Mouse (Mus musculus) embryonic facial prominence, embryonic 12.5 days (tissue): ENCODE measurements around the gene Tsr3. TPM values are rescaled to one million over a fixed set of nuclear protein-coding genes. Genes with fewer than 3 reads are reported as not detected.
A peak's percentile ranks its signal among the peaks of the same experiment; 100 is the strongest.
"Not testable (repeated sequence)": the region's sequence is repeated elsewhere in the genome, so short reads cannot be mapped to it uniquely, and the experiment has no call there.

ENCODE experiments used
- ATAC-seq: fragments of 200-750 bp; cut with Nextera tagmentation; 2 replicates; pipeline ENCODE4 v1.8.0; 2017; ENCODE audit not compliant: insufficient number of reproducible peaks, insufficient read depth, low FRiP score, low TSS enrichment
- H3K27ac ChIP-seq: fragments of 300-500 bp; sonication (generic); 2 replicates; pipeline ENCODE4 v1.5.1; 2016; ENCODE audit warnings: mild to moderate bottlenecking
- H3K27me3 ChIP-seq: fragments of 300-500 bp; sonication (generic); 2 replicates; pipeline ENCODE4 v1.6.1; 2016; ENCODE audit warnings: mild to moderate bottlenecking, moderate library complexity
- H3K36me3 ChIP-seq: fragments of 300-500 bp; sonication (generic); 2 replicates; pipeline ENCODE4 v1.6.1; 2016; ENCODE audit warnings: mild to moderate bottlenecking
- H3K4me1 ChIP-seq: fragments of 300-500 bp; sonication (generic); 2 replicates; pipeline ENCODE4 v1.6.1; 2016
- H3K4me2 ChIP-seq: fragments of 300-500 bp; sonication (generic); replicated peaks from 2 replicates; pipeline ENCODE4 v1.6.1; 2016; ENCODE audit warnings: mild to moderate bottlenecking, moderate library complexity
- H3K4me3 ChIP-seq: fragments of 300-500 bp; sonication (generic); 2 replicates; pipeline ENCODE4 v1.5.1; 2016; ENCODE audit warnings: mild to moderate bottlenecking
- H3K9ac ChIP-seq: fragments of 300-500 bp; sonication (generic); 2 replicates; pipeline ENCODE4 v1.6.1; 2016; ENCODE audit warnings: mild to moderate bottlenecking, moderate library complexity
- H3K9me3 ChIP-seq: fragments of 300-500 bp; sonication (generic); 2 replicates; pipeline ENCODE4 v1.6.1; 2016; ENCODE audit warnings: mild to moderate bottlenecking, moderate library complexity
- WGBS: fragments of 180-500 bp; shearing (Covaris S2); methylation state at CpG from one replicate; pipeline ENCODE4 v1.1.7; 2016; 5-methylcytosine and 5-hydroxymethylcytosine counted together
- polyA plus RNA-seq: library from polyadenylated mRNA; unstranded; fragments of >200 nt; fragmentation: Nextera tagmentation; extraction: Ambion mirVana; gene quantifications from 2 replicates; pipeline ENCODE4 v1.2.1, GENCODE M21; 2016

Gene Tsr3
- polyA plus RNA-seq, 1 experiment from 2014 or later = 63.7 TPM

DNA sequence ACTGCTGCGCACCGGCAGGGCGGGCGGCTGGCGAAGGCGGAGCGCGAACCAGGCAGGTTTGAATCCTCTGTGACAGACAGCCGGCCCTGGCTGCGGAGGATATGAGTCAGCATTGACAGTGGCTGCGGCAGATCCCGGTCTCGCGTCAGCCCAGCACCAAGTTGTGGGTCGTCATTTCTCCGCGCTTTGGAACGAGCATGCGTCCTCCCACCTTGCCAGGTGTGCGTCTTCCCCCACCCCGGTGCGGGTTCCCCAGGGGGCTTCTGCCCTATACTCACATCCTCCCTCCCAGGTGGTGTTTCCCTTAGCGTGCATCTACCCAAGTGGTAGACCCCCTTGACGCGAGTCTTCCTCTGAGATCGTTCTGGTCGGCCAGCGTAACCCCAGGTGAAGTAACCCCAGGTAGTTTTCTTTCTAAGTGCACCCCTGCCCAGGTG lies 17.4 kb upstream of the Tsr3 start:
- H3K27ac ChIP-seq = peak overlapping the region; percentile 19; the same call in 1 of the 2 replicates
- 17% methylated on average over 14 of the region's 28 CpGs for WGBS
- ATAC-seq = 0 out of 2 replicates have a peak, but pooled peaks have one; percentile 25

DNA sequence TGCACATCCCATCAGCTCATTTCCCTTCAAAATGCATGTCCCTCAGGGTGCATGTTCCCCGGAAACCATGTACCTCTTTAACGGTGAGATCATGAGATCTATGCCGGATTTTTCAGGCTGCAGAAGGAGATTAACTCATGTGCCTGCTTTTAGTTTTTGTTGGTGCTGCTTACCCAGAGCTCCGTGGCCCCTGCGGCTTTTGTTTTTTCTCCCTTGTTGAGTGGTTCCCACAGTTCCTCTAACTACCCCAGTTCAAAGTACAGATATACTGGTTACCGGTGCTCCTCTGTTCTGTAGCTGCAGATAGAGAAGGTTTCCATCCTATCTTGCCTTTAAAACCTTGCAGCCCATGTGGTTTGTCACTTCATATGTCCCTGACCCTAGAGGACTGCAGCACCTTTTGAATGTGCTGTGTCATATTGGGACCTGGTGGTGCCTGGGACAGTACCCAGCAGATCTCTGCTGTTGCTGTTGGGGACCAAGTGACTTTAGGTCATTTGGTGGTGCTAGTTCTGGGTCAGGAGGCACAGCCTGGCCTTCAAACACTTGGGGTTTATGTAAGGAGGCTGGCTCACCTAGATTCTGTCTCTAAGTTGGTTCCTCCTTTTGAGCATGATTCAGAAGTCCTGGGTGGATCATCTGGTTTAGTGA lies 16.9 kb upstream of the Tsr3 start:
- peak overlapping the region; percentile 39 for H3K4me3 ChIP-seq
- peak overlapping the region; percentile 79 for H3K4me2 ChIP-seq
- no peak for ATAC-seq
- H3K36me3 ChIP-seq = peaks cover 47% of the 10 kb centered on the region
- no peak overlapping the region for H3K9ac ChIP-seq
- 41% methylated on average over 6 of the region's 6 CpGs for WGBS
- H3K27me3 ChIP-seq = no peaks in the 10 kb centered on the region
- H3K9me3 ChIP-seq = no peaks in the 10 kb centered on the region
- peaks cover 12% of the 10 kb centered on the region for H3K4me1 ChIP-seq
- peak overlapping the region; percentile 19; the same call in 1 of the 2 replicates for H3K27ac ChIP-seq

More for the DNA sequence above, 17.4 kb upstream of the Tsr3 start:
- peak overlapping the region; percentile 39 for H3K4me3 ChIP-seq
- peaks cover 12% of the 10 kb centered on the region for H3K4me1 ChIP-seq
- peak overlapping the region; percentile 79 for H3K4me2 ChIP-seq
- not testable (repeated sequence) for H3K27me3 ChIP-seq, H3K9me3 ChIP-seq, H3K9ac ChIP-seq
- peaks cover 45% of the 10 kb centered on the region for H3K36me3 ChIP-seq

DNA sequence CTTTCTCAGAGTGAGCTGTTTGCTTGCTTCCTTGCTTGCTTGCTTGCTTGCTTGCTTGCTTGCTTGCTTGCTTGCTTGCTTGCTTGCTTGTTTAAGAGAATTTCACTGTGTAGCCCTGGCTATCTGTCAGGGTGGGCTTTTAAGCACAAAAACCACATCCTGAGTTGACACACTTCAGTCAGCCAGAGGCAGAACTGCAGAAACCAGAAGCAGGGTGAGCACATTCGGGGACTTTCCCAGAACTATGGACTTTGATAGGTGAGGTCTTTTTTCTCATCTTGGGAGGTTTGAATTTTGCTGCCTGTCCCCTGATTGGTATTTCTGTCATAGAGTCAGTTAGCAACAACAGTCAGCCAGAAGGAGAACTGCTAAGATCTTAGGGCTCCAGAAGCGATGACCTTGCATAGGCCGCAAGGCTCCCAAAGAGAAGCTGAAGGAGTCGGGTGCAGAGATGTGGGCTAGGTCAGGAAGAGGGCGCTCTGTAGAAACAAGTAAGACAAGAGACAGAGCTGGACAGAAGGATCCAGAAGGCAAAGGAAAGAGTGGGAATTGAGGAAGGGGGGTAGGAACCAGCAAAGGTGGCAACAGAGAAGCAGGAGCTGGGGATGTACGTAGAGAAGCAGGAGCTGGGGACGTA lies 15.3 kb upstream of the Tsr3 start:
- H3K4me1 ChIP-seq = peaks cover 12% of the 10 kb centered on the region
- H3K9me3 ChIP-seq = no peaks in the 10 kb centered on the region
- 89% methylated on average over 7 of the region's 7 CpGs for WGBS
- H3K27me3 ChIP-seq = no peaks in the 10 kb centered on the region
- H3K4me3 ChIP-seq = no peak overlapping the region
- no peak overlapping the region for H3K9ac ChIP-seq
- ATAC-seq = no peak
- H3K4me2 ChIP-seq = no peak overlapping the region
- no peak overlapping the region for H3K27ac ChIP-seq
- H3K36me3 ChIP-seq = peaks cover 44% of the 10 kb centered on the region

DNA sequence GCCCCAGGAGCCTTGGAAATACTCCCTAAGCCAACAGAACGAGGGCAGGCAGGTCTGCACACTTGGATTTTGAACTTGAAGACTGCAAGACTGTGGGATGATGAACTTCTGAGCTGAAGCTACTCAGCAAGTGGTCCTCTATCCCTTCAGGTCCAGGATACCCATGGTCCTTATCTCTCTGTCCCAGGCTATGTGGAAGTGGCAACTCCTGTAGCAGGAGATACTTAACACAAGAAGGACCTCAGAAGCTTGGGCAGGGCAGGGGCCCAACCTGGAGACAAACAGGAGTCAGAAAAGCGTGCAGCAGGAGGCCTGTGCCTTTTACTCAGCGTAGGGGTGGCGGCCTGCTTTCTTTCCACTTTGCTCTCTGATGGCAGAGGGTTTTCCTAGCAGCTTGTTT lies 14.3 kb upstream of the Tsr3 start:
- ATAC-seq = no peak
- Histone ChIP-seq H3K9ac (no peak overlapping the region), H3K4me3 (no peak overlapping the region), H3K27me3 (no peaks in the 10 kb centered on the region), H3K4me1 (peaks cover 12% of the 10 kb centered on the region), H3K9me3 (no peaks in the 10 kb centered on the region), H3K36me3 (peaks cover 46% of the 10 kb centered on the region), H3K4me2 (no peak overlapping the region), H3K27ac (no peak overlapping the region)
- WGBS = 86% methylated on average over 4 of the region's 4 CpGs

DNA sequence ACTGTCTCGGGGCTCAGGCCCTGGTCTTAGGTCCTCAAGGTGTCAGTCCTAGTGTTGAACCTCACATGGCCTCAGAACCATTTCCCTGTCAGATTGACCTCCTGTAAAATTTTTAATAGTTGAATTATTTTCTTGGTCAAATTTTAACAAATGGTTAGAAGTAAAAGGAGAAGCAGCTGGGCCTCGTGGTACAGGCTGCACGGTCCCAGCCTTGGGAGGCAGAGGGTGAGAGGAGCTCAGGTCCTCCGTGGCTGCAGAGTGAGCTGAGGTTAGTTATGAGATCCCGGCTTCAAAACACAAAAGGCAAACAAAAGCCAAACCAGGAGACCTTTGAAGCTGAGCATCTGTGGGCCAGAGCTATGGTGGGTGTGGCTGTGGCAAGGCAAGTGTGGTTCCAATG lies 12.0 kb upstream of the Tsr3 start:
- Histone ChIP-seq H3K27me3 (no peaks in the 10 kb centered on the region), H3K4me2 (no peak overlapping the region), H3K36me3 (peaks cover 52% of the 10 kb centered on the region), H3K9ac (no peak overlapping the region), H3K27ac (no peak overlapping the region), H3K4me3 (no peak overlapping the region), H3K4me1 (no peaks in the 10 kb centered on the region), H3K9me3 (no peaks in the 10 kb centered on the region)
- 86% methylated on average over 5 of the region's 5 CpGs for WGBS
- no peak for ATAC-seq

DNA sequence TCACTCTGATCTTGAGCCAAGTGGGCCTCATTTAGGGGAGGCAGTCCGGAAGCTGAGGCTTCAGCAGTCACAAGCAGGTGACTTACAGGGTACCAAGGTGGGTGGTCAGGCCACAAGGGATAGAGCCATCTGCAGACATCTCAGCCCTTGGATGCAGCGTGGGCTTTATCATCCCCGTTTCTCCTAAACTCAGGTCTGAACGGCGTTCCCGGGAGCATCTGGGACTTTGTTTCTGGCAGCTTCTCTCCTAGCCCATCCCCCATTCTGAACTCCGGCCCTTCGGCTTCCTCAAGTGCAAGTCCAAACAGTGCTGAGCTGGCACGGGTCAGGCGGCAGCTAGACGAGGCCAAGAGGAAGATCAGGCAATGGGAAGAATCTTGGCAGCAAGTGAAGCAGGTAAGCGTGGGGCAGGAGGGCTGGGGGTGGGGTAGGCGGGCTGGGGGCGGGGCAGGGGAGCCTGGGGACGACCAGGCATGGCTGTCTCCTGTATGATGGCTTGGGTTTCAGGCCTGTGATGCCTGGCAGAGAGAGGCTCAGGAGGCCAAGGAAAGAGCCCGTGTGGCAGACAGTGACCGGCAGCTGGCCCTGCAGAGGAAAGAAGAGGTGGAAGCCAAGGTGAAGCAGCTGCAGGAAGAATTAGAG lies 9.8 kb upstream of the Tsr3 start:
- not testable (repeated sequence) for H3K4me2 ChIP-seq, H3K4me3 ChIP-seq, H3K27ac ChIP-seq, H3K27me3 ChIP-seq, ATAC-seq, H3K9me3 ChIP-seq, H3K4me1 ChIP-seq, H3K9ac ChIP-seq
- peaks cover 61% of the 10 kb centered on the region for H3K36me3 ChIP-seq
- 76% methylated on average over 17 of the region's 17 CpGs for WGBS

DNA sequence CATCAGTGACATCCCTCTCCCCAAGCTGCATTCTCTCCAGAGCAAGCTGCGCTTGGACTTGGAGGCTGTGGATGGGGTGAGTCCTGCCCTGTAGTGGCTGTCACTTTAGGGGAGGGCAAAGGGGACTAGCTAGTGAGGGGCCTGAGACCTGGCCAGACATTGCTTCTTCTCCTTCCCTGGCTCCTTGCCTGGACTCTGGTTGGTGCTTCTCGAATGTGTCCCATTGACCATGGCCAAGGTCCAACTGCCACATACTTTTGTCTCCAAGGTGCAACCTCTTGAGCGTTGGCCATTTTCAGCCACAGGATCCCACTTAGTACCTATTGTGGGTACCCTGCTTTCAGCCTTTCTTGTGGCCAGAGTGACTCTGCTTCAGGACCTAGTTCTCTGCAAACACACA lies 9.3 kb upstream of the Tsr3 start:
- H3K27ac ChIP-seq = no peak overlapping the region
- H3K9me3 ChIP-seq = no peaks in the 10 kb centered on the region
- no peak overlapping the region for H3K9ac ChIP-seq
- no peak overlapping the region for H3K4me2 ChIP-seq
- 92% methylated on average over 3 of the region's 3 CpGs for WGBS
- H3K4me1 ChIP-seq = no peaks in the 10 kb centered on the region
- no peaks in the 10 kb centered on the region for H3K27me3 ChIP-seq
- no peak for ATAC-seq
- H3K4me3 ChIP-seq = no peak overlapping the region
- H3K36me3 ChIP-seq = peaks cover 66% of the 10 kb centered on the region

DNA sequence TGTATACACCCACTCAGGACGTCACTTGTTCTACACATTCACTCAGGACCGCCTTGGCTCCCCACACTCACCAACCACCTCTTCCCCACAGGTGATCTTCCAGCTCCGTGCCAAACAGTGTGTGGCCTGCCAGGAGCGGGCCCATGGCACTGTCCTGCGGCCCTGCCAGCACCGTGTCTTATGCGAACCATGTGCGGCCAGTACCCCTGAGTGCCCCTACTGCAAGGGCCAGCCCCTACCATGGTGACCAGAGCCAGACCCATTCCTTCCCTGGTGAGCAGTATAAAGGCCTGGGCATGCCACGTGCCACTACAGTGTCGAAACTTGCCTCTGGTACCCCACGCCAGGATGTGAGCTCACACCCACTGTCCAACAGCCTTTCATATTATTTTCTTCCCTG lies 8.3 kb upstream of the Tsr3 start:
- H3K4me2 ChIP-seq, H3K4me3 ChIP-seq, ATAC-seq, H3K27me3 ChIP-seq, H3K27ac ChIP-seq, H3K9ac ChIP-seq, H3K4me1 ChIP-seq, H3K9me3 ChIP-seq: not testable (repeated sequence)
- peaks cover 64% of the 10 kb centered on the region for H3K36me3 ChIP-seq
- WGBS = 95% methylated on average over 8 of the region's 11 CpGs

DNA sequence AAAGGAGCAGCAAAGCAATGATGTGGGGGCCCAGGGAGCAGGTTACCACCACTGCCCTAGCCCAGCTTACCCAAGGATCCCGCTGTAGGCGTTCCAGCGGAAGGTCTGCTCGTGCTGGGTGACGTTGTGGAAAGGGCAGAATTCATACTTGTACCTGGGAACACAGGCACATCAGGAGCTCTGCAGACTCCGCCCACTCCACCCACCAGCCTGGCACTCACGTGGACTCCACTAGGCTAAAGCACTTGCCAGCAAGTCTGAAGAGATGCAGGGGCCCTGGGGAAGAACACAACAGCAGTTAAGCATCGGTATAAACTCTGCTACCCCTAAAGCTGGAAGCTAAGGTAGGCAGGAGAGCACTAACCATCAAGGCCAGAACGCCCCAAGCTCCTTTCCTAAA lies 4.3 kb upstream of the Tsr3 start:
- WGBS = 85% methylated on average over 9 of the region's 9 CpGs
- Histone ChIP-seq H3K27ac (no peak overlapping the region), H3K4me1 (peaks cover 7% of the 10 kb centered on the region), H3K4me2 (no peak overlapping the region), H3K36me3 (peaks cover 34% of the 10 kb centered on the region), H3K9ac (no peak overlapping the region), H3K4me3 (no peak overlapping the region), H3K9me3 (no peaks in the 10 kb centered on the region), H3K27me3 (no peaks in the 10 kb centered on the region)
- ATAC-seq = no peak

DNA sequence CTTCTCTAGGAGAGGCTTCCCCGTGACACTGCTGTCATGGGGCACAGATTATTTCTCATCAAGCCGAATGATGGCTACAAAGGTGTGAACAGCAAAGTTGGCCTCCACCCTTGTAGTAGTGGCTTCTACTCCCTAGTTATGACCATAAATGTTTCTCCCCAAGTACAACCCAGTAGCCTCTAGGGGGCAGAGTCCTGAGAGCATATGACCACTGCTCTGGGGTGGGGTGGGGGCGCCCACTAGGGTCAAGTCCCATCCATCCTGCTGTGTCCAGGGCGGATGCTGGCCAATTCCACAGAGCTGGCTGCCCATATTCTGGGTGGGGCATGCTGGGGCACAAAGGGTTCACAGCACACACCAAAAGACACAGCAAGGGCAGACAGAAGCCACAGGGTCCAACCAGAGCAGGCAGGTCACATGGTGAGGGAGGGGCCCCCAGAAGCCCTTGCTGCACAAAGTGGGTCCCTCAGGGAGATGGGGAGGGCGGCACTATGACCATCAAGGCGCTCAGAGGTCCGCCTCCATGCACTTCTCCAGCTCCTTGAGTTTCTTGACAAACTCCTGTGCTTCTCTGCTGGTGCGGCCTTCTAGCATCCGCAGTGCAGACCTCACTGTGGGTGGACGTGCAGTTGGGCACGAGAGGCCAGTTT lies 3.3 kb downstream of the Tsr3 start:
- H3K4me3 ChIP-seq = no peak overlapping the region
- peaks cover 39% of the 10 kb centered on the region for H3K36me3 ChIP-seq
- no peak for ATAC-seq
- H3K27me3 ChIP-seq = no peaks in the 10 kb centered on the region
- H3K4me2 ChIP-seq = no peak overlapping the region
- H3K9me3 ChIP-seq = no peaks in the 10 kb centered on the region
- peaks cover 17% of the 10 kb centered on the region for H3K4me1 ChIP-seq
- H3K27ac ChIP-seq = no peak overlapping the region
- no peak overlapping the region for H3K9ac ChIP-seq
- WGBS = 83% methylated on average over 11 of the region's 11 CpGs

DNA sequence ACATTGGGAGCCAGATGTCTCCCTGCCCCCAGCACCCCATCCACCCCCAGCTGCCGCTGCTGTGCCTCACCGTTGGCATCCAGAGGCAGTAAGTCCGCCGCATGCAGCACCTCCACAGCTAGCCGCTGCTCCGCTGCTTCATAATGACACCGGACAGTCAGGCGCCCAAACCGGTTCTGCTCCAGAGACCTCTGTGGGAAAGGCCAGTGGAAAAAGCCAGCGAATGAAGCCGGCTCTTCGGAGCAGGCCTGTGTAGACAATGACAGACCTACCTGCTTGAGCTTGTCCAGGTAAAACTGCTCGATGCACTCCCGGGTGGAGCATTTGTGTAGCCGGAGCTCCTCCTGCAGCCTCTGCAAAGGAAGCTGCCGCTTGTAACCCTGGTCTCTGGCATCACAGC lies 4.3 kb downstream of the Tsr3 start:
- H3K4me3 ChIP-seq = no peak overlapping the region
- peaks cover 39% of the 10 kb centered on the region for H3K36me3 ChIP-seq
- no peak for ATAC-seq
- H3K9me3 ChIP-seq = no peaks in the 10 kb centered on the region
- 79% methylated on average over 16 of the region's 16 CpGs for WGBS
- H3K4me1 ChIP-seq = peaks cover 13% of the 10 kb centered on the region
- no peak overlapping the region for H3K27ac ChIP-seq
- H3K27me3 ChIP-seq = no peaks in the 10 kb centered on the region
- no peak overlapping the region for H3K9ac ChIP-seq
- no peak overlapping the region for H3K4me2 ChIP-seq
